Mouse (Mus musculus) stomach, postnatal 0 days (tissue): Measurements from ENCODE around the gene Hs6st2.

Experiments
- CTCF ChIP-seq: IDR thresholded peaks from 2 replicates; pipeline ENCODE4 v1.5.1; 2016; ENCODE audit warnings: antibody characterized with exemption, low read depth, mild to moderate bottlenecking, moderate library complexity
- EP300 ChIP-seq: optimal IDR thresholded peaks from 2 replicates; pipeline ENCODE3; 2016; ENCODE audit warnings: antibody characterized with exemption

- TF ChIP-seq EP300 = no peak
- TF ChIP-seq CTCF = no peak
These were observed 146.4 kb downstream of the Hs6st2 start for GRCm38 (mm10) chrX:51535226-51535625.
